Mouse (Mus musculus): ENCODE measurements around the gene Olfr821. TPM values are rescaled to one million over a fixed set of nuclear protein-coding genes. Genes with fewer than 3 reads are reported as not detected.
"Not testable (repeated sequence)": the region's sequence is repeated elsewhere in the genome, so short reads cannot be mapped to it uniquely, and the experiment has no call there.

The Olfr821 gene
- total RNA-seq (2021) = not detected
- long read RNA-seq = 0 reads

DNA sequence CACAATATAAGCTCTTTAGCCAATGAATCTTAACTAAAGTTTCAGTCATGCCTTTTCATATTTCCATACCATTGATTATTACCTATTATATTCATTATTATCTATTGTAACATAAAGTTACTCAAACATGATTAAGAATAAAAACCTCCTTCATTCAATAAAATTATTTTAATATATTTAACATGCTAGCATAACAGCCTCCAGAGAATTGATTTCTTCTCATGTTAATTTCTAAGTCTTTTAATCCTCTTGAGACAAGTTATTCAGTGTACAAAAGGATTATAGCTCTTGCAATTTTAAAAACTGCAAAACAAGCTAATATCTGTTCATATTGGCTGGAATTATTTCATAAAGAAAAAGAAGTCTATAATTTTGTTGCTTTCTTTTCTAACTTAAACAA, at the start of gene Olfr821:
Olfr821 (plus strand) TSS at position 301 of the 400 bp plus-strand sequence.
- no peak for DNase-seq (ENCODE audit: low spot score in 2 of 2)

DNA sequence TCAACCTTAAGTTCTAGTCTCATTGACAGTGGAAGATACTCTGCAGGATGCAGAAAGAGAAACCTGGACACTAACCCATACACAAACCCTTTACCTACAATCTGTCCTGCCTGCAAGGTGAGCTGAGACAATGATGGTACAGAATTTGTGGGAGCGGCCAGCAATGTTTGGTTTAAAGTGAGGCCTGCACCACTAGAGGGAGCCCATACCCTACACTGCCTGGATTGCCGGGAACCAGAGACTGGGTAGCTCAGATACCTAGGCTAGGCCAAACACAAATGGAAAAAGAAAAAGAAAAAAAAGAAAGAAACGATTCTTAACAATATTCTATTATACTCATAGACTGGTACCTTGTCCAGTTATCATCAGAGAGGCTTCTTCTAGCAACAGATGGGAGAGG, 48.3 kb upstream of the Olfr821 start:
- DNase-seq (ENCODE audit: low spot score in 2 of 2) = not testable (repeated sequence)

DNA sequence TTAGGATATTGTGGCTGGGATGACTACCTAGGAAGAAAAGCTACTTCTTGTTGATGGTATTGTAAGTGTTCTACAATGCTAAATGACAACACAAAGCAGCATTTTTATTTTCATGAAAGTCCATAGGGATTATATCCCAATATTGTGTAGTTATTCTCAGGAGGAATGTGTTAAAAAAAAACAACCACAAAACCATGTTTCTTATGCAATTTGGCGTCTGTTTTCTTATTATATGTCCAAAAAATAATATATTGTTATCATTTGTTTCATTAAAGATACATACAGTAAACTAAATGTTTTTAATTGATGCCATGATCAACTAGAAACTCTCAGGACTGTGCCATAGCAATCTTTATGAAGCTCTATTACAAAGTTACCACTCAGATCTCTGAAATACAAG, 45.2 kb upstream of the Olfr821 start, which contains the start of gene Gm10310:
Gm10310 (minus strand) TSS at position 101 of the 400 bp plus-strand sequence.
- not testable (repeated sequence) for DNase-seq (ENCODE audit: low spot score in 2 of 2)

DNA sequence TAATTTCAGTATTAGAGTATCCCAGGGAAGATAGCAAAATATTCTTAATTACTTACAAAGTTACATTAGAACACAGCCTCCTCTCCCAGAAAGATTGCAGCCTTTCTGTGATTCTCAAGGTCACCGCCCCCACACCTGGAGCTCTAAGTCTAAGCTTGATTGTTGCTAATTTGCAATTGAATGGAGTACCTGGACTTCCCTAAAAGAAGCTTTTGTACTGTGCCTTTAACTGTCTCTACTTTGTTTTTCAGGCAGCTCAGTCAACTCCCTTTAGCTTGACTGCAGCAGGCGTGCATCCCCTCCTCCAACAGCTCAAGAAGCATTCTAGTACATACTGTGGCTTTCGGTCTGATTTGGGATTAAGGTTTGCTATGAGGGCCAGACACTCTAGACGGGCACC, 26.0 kb upstream of the Olfr821 start:
- not testable (repeated sequence) for DNase-seq (ENCODE audit: low spot score in 2 of 2)

DNA sequence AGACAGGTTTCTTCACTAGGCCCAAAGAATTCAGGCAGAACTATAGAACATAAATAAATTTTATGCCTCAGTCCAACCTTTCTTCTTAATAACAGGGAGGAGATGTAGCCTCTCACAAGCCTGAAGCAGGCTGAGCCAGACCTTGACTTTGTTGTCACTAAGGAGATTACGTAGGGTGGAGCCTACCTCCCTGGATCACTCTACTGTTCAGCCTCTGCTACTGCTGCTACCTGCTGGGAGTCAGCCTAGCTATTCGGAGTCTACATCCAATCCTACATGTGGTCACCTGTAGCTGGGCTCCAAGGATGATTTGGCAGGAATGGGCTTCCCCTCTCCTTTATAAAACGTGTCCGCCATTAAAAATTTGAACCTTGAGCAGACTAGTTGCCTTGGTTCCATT, 24.8 kb upstream of the Olfr821 start:
- DNase-seq (ENCODE audit: low spot score in 2 of 2) = not testable (repeated sequence)

DNA sequence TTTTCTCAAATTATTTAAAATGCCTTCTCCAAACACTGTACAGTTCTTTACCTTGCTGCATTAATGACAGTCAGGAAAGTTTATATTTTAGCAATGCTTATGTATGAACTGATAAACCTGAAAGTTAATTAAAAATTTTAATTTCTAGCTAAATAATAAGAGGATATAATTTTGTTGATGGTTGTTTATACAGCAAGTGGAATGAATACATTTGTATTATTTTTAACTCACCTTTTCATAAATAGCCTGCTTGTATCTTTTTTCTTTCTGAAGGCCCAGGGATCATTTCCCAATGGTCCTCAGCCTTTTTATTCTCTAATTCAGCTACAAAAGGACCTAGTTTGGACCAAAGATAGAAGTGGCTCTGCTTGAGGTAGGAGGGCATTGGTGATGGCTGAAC, 17.8 kb upstream of the Olfr821 start, which contains the start of gene Olfr820:
Olfr820 (plus strand) TSS at position 301 of the 400 bp plus-strand sequence.
- DNase-seq (ENCODE audit: low spot score in 2 of 2) = no peak

DNA sequence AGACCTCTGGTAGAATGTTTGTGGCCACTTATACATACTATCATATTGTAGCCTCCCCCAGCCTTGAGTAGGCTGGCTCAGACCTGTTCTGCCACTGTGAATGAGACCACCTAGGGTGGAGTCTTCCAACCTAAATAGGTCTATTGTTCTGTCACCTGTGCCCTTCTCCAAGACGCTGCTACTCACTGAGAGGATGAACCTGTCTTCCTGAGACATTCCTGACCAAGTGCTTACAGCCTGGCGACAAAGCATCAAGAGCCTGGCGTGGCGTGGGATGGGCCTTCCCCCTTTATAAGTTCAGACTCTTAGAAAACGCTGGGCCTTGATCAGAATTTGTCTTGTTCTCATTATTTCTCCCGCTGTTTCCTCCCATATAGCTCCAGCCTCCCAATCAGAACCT, 6.9 kb downstream of the Olfr821 start:
- no peak for DNase-seq (ENCODE audit: low spot score in 2 of 2)

DNA sequence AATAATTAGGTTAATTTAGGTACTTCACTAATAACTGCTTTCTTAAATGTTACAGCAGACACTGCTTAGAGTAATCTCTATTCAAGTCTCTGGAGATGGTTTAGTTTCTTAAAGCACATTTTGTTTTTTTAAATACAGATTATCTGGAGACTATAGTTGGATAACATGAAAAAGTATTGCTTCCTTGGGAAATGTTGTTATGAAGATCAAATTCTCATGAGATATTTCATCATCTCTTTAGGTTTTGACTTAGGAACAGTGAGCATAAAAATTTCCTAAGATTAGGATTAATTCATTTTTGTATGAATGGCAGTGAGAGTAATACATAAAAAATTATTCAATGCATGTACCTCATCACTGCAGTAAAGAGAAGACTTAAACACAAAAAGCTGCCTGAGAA, 40.8 kb downstream of the Olfr821 start, which contains the start of gene Olfr822:
Olfr822 (plus strand) TSS at position 301 of the 400 bp plus-strand sequence.
- no peak for DNase-seq (ENCODE audit: low spot score in 2 of 2)

Other genes with a start within 250 kb of the Olfr821 start
- not detected for gene Olfr810, start 235.4 kb upstream of the Olfr821 start, total RNA-seq (2021)
- gene Olfr811, start 226.0 kb upstream of the Olfr821 start, total RNA-seq (2021) = not detected
- not detected for gene Olfr812, start 184.3 kb upstream of the Olfr821 start, total RNA-seq (2021)
- gene Olfr813, start 175.0 kb upstream of the Olfr821 start, total RNA-seq (2021) = not detected
- not detected for gene Olfr814, start 150.5 kb upstream of the Olfr821 start, total RNA-seq (2021)
- not detected for gene Olfr815, start 124.5 kb upstream of the Olfr821 start, total RNA-seq (2021)
- gene Olfr816, start 114.8 kb upstream of the Olfr821 start, total RNA-seq (2021) = not detected
- not detected for gene Olfr818, start 81.2 kb upstream of the Olfr821 start, total RNA-seq (2021)
- not detected for gene Olfr819, start 63.1 kb upstream of the Olfr821 start, total RNA-seq (2021)
- gene Olfr247, start 54.2 kb upstream of the Olfr821 start, total RNA-seq (2021) = not detected
- gene Gm10310, start 45.3 kb upstream of the Olfr821 start, total RNA-seq (2021) = not detected
- gene Olfr820, start 17.7 kb upstream of the Olfr821 start, total RNA-seq (2021) = not detected
- not detected for gene Olfr822, start 40.9 kb downstream of the Olfr821 start, total RNA-seq (2021)
- gene Olfr823, start 85.0 kb downstream of the Olfr821 start, total RNA-seq (2021) = not detected
- not detected for gene Olfr824, start 99.7 kb downstream of the Olfr821 start, total RNA-seq (2021)
- gene Olfr825, start 136.4 kb downstream of the Olfr821 start, total RNA-seq (2021) = not detected
- gene Olfr826, start 153.8 kb downstream of the Olfr821 start, total RNA-seq (2021) = not detected
- gene Olfr827, start 184.1 kb downstream of the Olfr821 start, total RNA-seq (2021) = not detected
- gene Neurod4, start 249.9 kb downstream of the Olfr821 start, total RNA-seq (2021) = under 1 TPM in 1 of 2 experiments, not detected in 1; 0.10 TPM

Measured in layer of hippocampus, adult 18-20 months (tissue).